Mouse (Mus musculus): ENCODE results near the gene Ifitm1.
"Not testable (repeated sequence)": the region's sequence is repeated elsewhere in the genome, so short reads cannot be mapped to it uniquely, and the experiment has no call there.

Ifitm1 gene

DNA sequence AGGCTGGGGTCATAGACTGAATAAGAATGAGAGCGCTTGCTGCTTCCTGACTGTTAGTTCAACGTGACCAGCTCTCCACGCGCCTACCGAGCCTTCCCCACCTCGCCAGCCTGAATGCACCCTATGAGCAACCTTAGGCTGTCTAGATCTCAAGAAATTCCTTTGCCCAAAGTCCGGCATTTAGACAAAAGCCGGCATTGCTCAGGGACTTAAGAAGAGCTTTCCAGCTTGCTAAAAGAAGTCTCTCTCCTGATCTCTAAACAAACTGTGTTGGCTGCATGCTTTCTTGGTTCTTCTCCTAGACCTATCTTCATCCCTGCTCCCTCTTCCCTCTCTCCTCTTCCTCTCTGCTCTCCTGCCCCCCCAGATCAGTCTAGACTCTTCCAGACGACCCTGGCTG, 7.9 kb downstream of the Ifitm1 start:
- no peak for DNase-seq (ENCODE audit: low read depth, low spot score)

DNA sequence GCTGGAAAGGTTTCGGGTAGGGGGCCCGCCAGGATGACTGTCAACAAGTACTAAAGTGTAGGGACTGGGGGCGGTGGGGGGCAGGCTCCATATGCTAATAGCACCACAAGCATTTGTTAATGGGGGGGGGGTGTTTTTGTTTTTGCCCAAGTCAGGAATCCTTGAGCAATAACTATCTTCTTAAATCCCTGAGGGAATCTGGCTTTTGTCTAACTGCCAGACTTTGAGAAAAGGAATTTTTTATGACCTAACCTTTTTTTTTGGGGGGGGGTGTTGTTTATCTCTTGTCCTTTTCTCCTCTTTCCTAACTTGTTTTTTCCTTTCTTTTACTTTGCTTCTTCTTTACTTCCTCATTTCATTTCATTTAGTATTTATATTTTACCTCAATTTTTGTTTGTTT, 8.4 kb downstream of the Ifitm1 start:
- no peak for DNase-seq (ENCODE audit: low read depth, low spot score)

GRCm38 (mm10) chr7:140976720-140977119, 9.7 kb downstream of the Ifitm1 start:
- DNase-seq (ENCODE audit: low read depth, low spot score) = not testable (repeated sequence)

DNA sequence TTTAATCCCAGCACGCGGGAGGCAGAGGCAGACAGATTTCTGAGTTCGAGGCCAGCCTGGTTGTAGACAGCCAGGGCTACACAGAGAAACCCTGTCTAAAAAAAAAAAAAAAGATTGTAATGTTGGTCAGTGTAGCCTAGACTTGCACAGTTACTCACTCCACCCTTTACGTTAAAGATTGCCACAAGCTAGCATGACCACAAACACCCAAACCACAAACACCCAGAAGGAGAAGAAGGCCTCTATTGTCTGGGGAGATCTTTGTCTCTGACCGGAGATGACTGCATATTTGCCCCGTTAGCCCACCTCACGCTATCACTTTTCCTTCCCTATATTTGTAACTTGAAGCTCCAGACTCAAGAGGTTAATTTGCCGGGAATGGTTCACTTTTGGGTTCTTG, 14.7 kb downstream of the Ifitm1 start:
- DNase-seq (ENCODE audit: low read depth, low spot score) = no peak

GRCm38 (mm10) chr7:140982971-140983370, 15.9 kb downstream of the Ifitm1 start:
- DNase-seq (ENCODE audit: low read depth, low spot score) = no peak

GRCm38 (mm10) chr7:140987182-140988138, 20.4 kb downstream of the Ifitm1 start:
- no peak for DNase-seq (ENCODE audit: low read depth, low spot score)

- DNase-seq (ENCODE audit: low read depth, low spot score) = no peak
Observed at GRCm38 (mm10) chr7:140989022-140989421, 22.0 kb downstream of the Ifitm1 start.

DNA sequence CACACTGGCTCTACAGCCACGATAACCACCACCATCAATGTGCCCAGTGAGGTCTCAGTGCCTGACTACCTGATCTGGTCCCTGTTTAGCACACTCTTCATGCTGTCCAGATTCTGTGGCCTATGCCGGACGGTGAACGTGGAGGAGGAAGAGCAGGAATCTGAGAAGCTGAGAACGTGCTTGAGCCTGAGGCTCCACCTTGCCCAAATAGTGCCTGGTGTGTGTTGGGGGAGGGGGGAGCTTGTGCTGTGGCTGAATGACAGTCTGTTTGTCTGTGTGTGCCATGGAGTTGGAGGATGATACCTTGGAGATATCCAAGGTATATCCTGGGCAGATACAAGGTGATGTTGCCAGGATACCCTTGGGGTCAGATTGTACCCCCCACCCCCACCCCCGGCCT, 23.2 kb downstream of the Ifitm1 start:
- no peak for DNase-seq (ENCODE audit: low read depth, low spot score)

DNA sequence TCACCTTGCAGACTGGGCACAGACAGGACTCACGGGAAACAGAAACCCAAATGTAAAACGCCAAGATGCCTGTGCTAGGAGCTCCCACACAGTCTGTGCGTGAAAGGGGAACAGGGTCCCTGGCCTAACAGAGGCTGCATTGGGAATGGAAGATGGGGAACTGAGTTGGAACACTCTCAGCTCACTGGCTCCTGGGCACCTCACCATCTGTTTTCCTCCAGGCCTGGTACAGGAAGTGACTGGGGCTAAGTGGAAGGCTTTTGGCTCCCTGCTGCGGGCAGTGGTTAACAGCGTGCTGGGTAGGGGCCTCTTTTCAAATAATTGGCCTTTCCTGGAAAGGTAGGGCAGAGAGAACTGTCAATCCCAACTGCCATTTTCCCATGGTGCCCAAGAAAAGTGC, 23.6 kb downstream of the Ifitm1 start:
- no peak for DNase-seq (ENCODE audit: low read depth, low spot score)

- no peak for DNase-seq (ENCODE audit: low read depth, low spot score)
Observed at GRCm38 (mm10) chr7:140991117-140991689, 24.2 kb downstream of the Ifitm1 start.

- DNase-seq (ENCODE audit: low read depth, low spot score) = no peak
Observed at GRCm38 (mm10) chr7:140997817-140998216, 30.8 kb downstream of the Ifitm1 start.

- no peak for DNase-seq (ENCODE audit: low read depth, low spot score)
Observed at GRCm38 (mm10) chr7:140998853-140999700, 32.1 kb downstream of the Ifitm1 start.

DNA sequence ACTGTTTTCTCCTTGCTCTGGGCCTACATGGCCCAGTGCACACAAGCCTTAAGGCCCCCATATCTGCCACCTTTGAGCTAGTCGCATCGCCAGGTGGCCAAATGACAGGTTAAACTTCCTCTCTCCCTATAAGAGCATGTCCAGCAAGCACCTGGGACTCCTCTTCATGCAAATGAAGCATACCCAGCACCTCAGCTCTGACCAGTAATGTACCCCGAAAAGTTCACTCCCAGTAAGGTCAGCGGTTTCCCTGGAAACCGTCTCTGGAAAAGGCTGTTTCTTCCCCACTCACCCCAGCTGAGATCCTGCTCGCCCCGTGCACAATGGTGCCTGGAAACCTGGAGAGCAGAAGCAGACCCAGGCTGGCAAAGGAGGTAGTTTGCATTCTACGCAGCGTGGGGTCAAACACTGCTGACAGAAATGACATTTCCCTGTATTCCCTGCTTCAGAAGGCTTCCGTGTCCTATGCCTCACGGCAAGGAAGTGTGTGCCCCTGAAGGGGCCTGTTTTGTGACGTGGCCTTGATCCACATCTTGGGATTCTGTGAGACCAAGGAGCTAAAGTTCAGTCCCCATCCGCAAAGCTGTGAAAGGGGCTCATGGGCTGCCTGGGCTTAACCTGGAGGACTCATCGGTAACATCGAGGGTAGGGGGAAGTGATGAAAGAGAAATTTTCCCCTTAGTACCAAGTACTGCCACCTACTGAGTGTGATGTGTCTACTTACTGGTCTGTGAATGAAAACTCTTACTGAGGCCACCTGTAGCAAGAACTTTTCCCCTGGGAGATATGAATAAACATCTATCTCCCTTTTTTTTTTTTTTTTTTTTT, 34.1 kb downstream of the Ifitm1 start:
- DNase-seq (ENCODE audit: low read depth, low spot score) = no peak

GRCm38 (mm10) chr7:141003248-141004010, 36.4 kb downstream of the Ifitm1 start:
- no peak for DNase-seq (ENCODE audit: low read depth, low spot score)

GRCm38 (mm10) chr7:141006446-141006845, 39.4 kb downstream of the Ifitm1 start:
- no peak for DNase-seq (ENCODE audit: low read depth, low spot score)

- no peak for DNase-seq (ENCODE audit: low read depth, low spot score)
Observed at GRCm38 (mm10) chr7:141006914-141007313, 39.9 kb downstream of the Ifitm1 start.

DNA sequence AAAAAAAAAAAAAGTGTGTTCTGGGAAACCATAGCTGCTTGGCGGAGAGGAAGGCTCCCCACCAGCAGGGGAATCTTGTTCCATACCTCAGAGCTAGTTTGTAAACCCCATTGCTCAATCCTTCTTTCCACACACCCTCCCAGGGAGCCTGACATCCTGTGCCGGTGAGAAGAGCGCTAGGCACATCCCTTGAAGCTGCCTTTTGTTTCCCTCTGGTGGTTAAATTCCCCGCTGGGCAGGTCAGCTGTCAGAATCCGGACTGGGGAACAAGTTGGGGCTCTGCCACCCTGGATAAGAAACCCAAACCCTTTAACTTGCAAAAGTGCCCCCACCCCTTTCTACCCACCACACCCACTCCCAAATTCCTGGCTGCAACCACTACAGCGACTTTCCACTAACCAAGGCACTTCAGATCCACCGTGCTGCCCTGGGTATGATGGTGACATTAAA, 41.3 kb downstream of the Ifitm1 start:
- no peak for DNase-seq (ENCODE audit: low read depth, low spot score)

DNA sequence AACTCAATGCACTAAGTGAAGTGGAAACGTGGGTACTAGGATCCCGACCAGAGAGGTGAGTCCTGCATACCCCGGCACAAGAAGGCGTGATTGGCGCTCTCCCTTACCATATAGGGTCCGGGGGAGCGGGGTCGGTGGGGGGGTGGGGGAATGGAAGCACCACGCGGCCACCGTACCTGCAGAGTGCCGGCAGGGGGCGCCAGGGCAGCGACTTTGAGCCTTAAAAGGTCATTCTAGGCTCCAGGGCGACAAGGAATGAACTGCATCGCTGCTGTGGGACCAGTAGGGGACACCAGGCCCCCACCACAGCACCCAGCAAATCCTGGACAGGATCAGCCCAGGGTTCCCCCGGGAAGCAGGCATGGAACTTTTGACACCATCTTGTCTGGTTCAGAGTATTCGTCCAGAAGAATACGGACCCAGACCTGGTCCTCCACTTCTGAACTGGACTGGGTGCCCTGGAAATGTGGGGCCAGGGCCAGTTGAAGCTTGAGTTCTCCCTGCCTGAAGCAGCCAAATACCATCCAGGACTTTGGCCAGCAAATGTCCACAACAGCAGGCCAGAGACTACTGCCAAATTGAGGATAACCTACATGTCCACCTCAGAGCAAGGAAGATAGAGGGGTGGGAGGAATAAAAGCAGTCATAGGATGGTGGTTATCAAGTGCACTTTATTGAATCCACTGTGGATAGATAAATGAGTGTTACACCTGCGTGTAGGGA, 42.1 kb downstream of the Ifitm1 start:
- DNase-seq (ENCODE audit: low read depth, low spot score) = peak; percentile 83

GRCm38 (mm10) chr7:141009665-141010064, 42.6 kb downstream of the Ifitm1 start:
- DNase-seq (ENCODE audit: low read depth, low spot score) = no peak

DNA sequence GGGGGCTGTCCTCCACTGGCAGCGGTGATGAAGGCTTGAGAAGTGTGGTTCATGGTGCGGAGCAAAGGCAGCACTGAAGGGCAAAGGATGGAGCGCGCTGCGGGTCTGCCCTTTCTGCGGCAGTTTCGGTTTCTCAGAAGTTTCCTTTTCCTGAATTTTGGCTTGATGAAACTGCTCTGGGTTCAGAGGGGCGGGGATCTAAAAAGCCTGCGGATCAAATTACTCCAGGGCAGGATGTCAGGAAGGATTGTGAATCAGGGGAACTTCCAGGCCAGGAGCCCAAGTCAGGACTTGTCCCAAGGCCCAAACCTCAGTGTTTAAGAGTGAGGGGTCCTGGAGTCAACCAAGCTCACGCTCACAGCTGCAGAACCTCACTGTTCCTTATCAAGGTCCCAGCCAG, 43.6 kb downstream of the Ifitm1 start, which contains the start of gene Ifitm3:
Ifitm3 (minus strand) TSS at position 178 of the 400 bp plus-strand sequence.
- DNase-seq (ENCODE audit: low read depth, low spot score) = peak; percentile 56
